Mouse (Mus musculus) MEL (cell line): Measurements from ENCODE around the gene Ryr1.

Experiments used
- CTCF ChIP-seq, 3 experiments: IDR thresholded peaks in 2 of 3; conservative IDR thresholded peaks in 1 of 3; 2 replicates each; pipeline ENCODE4 v1.5.1; 2011 to 2012; ENCODE audit warnings: low read length in 3 of 3, low read depth in 2 of 3, mild to moderate bottlenecking in 2 of 3, improper control_type of control experiment in 1 of 3, inconsistent platforms in 1 of 3, mixed read lengths in 1 of 3, moderate library complexity in 1 of 3; ENCODE audit not compliant: control insufficient read depth in 1 of 3, insufficient read depth in 1 of 3, poor library complexity in 1 of 3, severe bottlenecking in 1 of 3
- EP300 ChIP-seq, 2 experiments: IDR thresholded peaks; 2 replicates each; pipeline ENCODE4 v1.6.1; 2011; ENCODE audit warnings: improper control_type of control experiment in 2 of 2, low read length in 2 of 2, low read depth in 1 of 2, mild to moderate bottlenecking in 1 of 2
- JUND ChIP-seq: IDR thresholded peaks from 2 replicates; pipeline ENCODE4 v1.6.1; 2011; ENCODE audit warnings: low read depth, mild to moderate bottlenecking, improper control_type of control experiment, low read length

DNA sequence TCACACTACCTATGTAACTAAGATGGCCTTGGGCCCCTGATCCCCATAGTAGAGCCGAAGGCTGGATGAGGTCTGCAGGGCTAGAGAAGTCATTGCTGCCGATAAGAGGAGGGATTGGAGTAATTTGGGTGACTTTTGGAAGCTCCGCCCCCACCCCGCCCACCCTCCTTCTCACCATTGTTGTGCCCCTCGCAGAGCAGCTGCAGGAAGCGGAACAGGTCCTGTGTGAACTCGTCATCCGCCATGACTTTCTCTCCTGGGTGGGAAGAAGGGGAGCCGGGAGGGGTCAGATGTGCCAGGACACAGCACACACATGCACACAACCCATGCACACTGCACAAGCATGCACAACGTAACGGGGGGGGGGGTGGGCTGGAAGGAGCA is 81.3 kb downstream of the Ryr1 start:
- TF ChIP-seq CTCF (IDR thresholded peaks at IDR 0.05 in 2 of 3, conservative IDR thresholded peaks at IDR 0.05 in 1 of 3; ENCODE audit: control insufficient read depth in 1 of 3, insufficient read depth in 1 of 3, low read depth in 2 of 3, low read length in 3 of 3, poor library complexity in 1 of 3, severe bottlenecking in 1 of 3) (no peak), EP300 (IDR thresholded peaks at IDR 0.05; ENCODE audit: low read depth in 1 of 2, low read length in 2 of 2) (no peak), JUND (no peak)
